Mouse (Mus musculus): ENCODE measurements around the gene Ctcf. TPM values are rescaled to one million over a fixed set of nuclear protein-coding genes. Genes with fewer than 3 reads are reported as not detected.

The Ctcf gene
- polyA plus RNA-seq, 1 experiment from 2014 or later: 100 TPM

- WGBS: 26% methylated on average over 4 of the region's 4 CpGs
- H3K9ac ChIP-seq (ENCODE audit: low read length): peak overlapping the region; percentile 43
Observed at GRCm38 (mm10) chr8:105621841-105622240, 14.5 kb upstream of the Ctcf start.

GRCm38 (mm10) chr8:105622421-105622920 lies 13.9 kb upstream of the Ctcf start:
- H3K27me3 ChIP-seq (replicated peaks; ENCODE audit: control insufficient read depth, insufficient read depth, low read length): no peaks in the 10 kb centered on the region
- H3K36me3 ChIP-seq (ENCODE audit: control insufficient read depth, insufficient read depth, low read length): peaks cover 61% of the 10 kb centered on the region
- H3K4me3 ChIP-seq (ENCODE audit: low read depth, low read length): no peak overlapping the region
- 6% methylated on average over 8 of the region's 8 CpGs for WGBS
- no peak overlapping the region for H3K9ac ChIP-seq (ENCODE audit: low read length)
- H3K4me1 ChIP-seq (ENCODE audit: control insufficient read depth, insufficient read depth, low read length): peaks cover 6% of the 10 kb centered on the region
- peak overlapping the region; percentile 58; the same call in 1 of the 2 replicates for H3K27ac ChIP-seq (ENCODE audit: low read depth, low read length)
- DNase-seq (ENCODE audit: low spot score): peak; percentile 95
- ATAC-seq: peak; percentile 93
- no peaks in the 10 kb centered on the region for H3K9me3 ChIP-seq (replicated peaks; ENCODE audit: control insufficient read depth, low read length)
- H3K4me2 ChIP-seq (ENCODE audit: low read length): no peak overlapping the region

More at GRCm38 (mm10) chr8:105621841-105622240, 14.5 kb upstream of the Ctcf start:
- H3K27ac ChIP-seq (ENCODE audit: low read depth, low read length): peak overlapping the region; percentile 58; the same call in 1 of the 2 replicates
- ATAC-seq: peak; percentile 47
- H3K27me3 ChIP-seq (replicated peaks; ENCODE audit: control insufficient read depth, insufficient read depth, low read length): no peaks in the 10 kb centered on the region
- H3K4me2 ChIP-seq (ENCODE audit: low read length): no peak overlapping the region
- no peak overlapping the region for H3K4me3 ChIP-seq (ENCODE audit: low read depth, low read length)
- DNase-seq (ENCODE audit: low spot score): peak; percentile 51
- H3K4me1 ChIP-seq (ENCODE audit: control insufficient read depth, insufficient read depth, low read length): peaks cover 6% of the 10 kb centered on the region
- peaks cover 68% of the 10 kb centered on the region for H3K36me3 ChIP-seq (ENCODE audit: control insufficient read depth, insufficient read depth, low read length)
- H3K9me3 ChIP-seq (replicated peaks; ENCODE audit: control insufficient read depth, low read length): no peaks in the 10 kb centered on the region

GRCm38 (mm10) chr8:105623118-105623517 lies 13.2 kb upstream of the Ctcf start:
- no peaks in the 10 kb centered on the region for H3K9me3 ChIP-seq (replicated peaks; ENCODE audit: control insufficient read depth, low read length)
- H3K36me3 ChIP-seq (ENCODE audit: control insufficient read depth, insufficient read depth, low read length): peaks cover 55% of the 10 kb centered on the region
- WGBS: 21% methylated on average over 5 of the region's 5 CpGs
- ATAC-seq: no peak
- peaks cover 6% of the 10 kb centered on the region for H3K4me1 ChIP-seq (ENCODE audit: control insufficient read depth, insufficient read depth, low read length)
- DNase-seq (ENCODE audit: low spot score): no peak
- H3K27me3 ChIP-seq (replicated peaks; ENCODE audit: control insufficient read depth, insufficient read depth, low read length): no peaks in the 10 kb centered on the region
- no peak overlapping the region for H3K4me3 ChIP-seq (ENCODE audit: low read depth, low read length)
- no peak overlapping the region for H3K4me2 ChIP-seq (ENCODE audit: low read length)
- peak overlapping the region; percentile 58; the same call in 1 of the 2 replicates for H3K27ac ChIP-seq (ENCODE audit: low read depth, low read length)
- H3K9ac ChIP-seq (ENCODE audit: low read length): 0 out of 2 replicates have a peak overlapping the region, but pooled peaks have one; percentile 13

- peaks cover 6% of the 10 kb centered on the region for H3K4me1 ChIP-seq (ENCODE audit: control insufficient read depth, insufficient read depth, low read length)
- H3K9ac ChIP-seq (ENCODE audit: low read length): no peak overlapping the region
- ATAC-seq: no peak
- no peaks in the 10 kb centered on the region for H3K27me3 ChIP-seq (replicated peaks; ENCODE audit: control insufficient read depth, insufficient read depth, low read length)
- H3K4me2 ChIP-seq (ENCODE audit: low read length): no peak overlapping the region
- 65% methylated on average over 7 of the region's 7 CpGs for WGBS
- no peak overlapping the region for H3K4me3 ChIP-seq (ENCODE audit: low read depth, low read length)
- H3K9me3 ChIP-seq (replicated peaks; ENCODE audit: control insufficient read depth, low read length): no peaks in the 10 kb centered on the region
- H3K27ac ChIP-seq (ENCODE audit: low read depth, low read length): no peak overlapping the region
- H3K36me3 ChIP-seq (ENCODE audit: control insufficient read depth, insufficient read depth, low read length): peaks cover 48% of the 10 kb centered on the region
- DNase-seq (ENCODE audit: low spot score): no peak
Observed at GRCm38 (mm10) chr8:105623679-105624245, 12.6 kb upstream of the Ctcf start.

- no peaks in the 10 kb centered on the region for H3K27me3 ChIP-seq (replicated peaks; ENCODE audit: control insufficient read depth, insufficient read depth, low read length)
- WGBS: 57% methylated on average over 3 of the region's 3 CpGs
- no peak overlapping the region for H3K4me2 ChIP-seq (ENCODE audit: low read length)
- H3K9me3 ChIP-seq (replicated peaks; ENCODE audit: control insufficient read depth, low read length): no peaks in the 10 kb centered on the region
- H3K4me1 ChIP-seq (ENCODE audit: control insufficient read depth, insufficient read depth, low read length): peaks cover 6% of the 10 kb centered on the region
- 0 out of 2 replicates have a peak overlapping the region, but pooled peaks have one; percentile 40 for H3K27ac ChIP-seq (ENCODE audit: low read depth, low read length)
- peaks cover 42% of the 10 kb centered on the region for H3K36me3 ChIP-seq (ENCODE audit: control insufficient read depth, insufficient read depth, low read length)
- H3K4me3 ChIP-seq (ENCODE audit: low read depth, low read length): no peak overlapping the region
- ATAC-seq: no peak
- DNase-seq (ENCODE audit: low spot score): peak; percentile 39
- H3K9ac ChIP-seq (ENCODE audit: low read length): no peak overlapping the region
Observed at GRCm38 (mm10) chr8:105624401-105624800, 12.0 kb upstream of the Ctcf start.

- DNase-seq (ENCODE audit: low spot score) (no peak), ATAC-seq (no peak)
- Histone ChIP-seq H3K4me2 (ENCODE audit: low read length) (no peak overlapping the region), H3K27ac (ENCODE audit: low read depth, low read length) (0 out of 2 replicates have a peak overlapping the region, but pooled peaks have one; percentile 40), H3K4me1 (ENCODE audit: control insufficient read depth, insufficient read depth, low read length) (peaks cover 6% of the 10 kb centered on the region), H3K27me3 (replicated peaks; ENCODE audit: control insufficient read depth, insufficient read depth, low read length) (no peaks in the 10 kb centered on the region), H3K36me3 (ENCODE audit: control insufficient read depth, insufficient read depth, low read length) (peaks cover 38% of the 10 kb centered on the region), H3K9me3 (replicated peaks; ENCODE audit: control insufficient read depth, low read length) (no peaks in the 10 kb centered on the region), H3K4me3 (ENCODE audit: low read depth, low read length) (no peak overlapping the region), H3K9ac (ENCODE audit: low read length) (no peak overlapping the region)
- 71% methylated on average over 1 of the region's 1 CpGs for WGBS
Observed at GRCm38 (mm10) chr8:105624831-105625230, 11.5 kb upstream of the Ctcf start.

- peaks cover 6% of the 10 kb centered on the region for H3K4me1 ChIP-seq (ENCODE audit: control insufficient read depth, insufficient read depth, low read length)
- no peak for DNase-seq (ENCODE audit: low spot score)
- ATAC-seq: no peak
- H3K27ac ChIP-seq (ENCODE audit: low read depth, low read length): no peak overlapping the region
- no peak overlapping the region for H3K4me2 ChIP-seq (ENCODE audit: low read length)
- H3K4me3 ChIP-seq (ENCODE audit: low read depth, low read length): no peak overlapping the region
- WGBS: 69% methylated on average over 1 of the region's 1 CpGs
- H3K27me3 ChIP-seq (replicated peaks; ENCODE audit: control insufficient read depth, insufficient read depth, low read length): no peaks in the 10 kb centered on the region
- H3K9ac ChIP-seq (ENCODE audit: low read length): no peak overlapping the region
- no peaks in the 10 kb centered on the region for H3K9me3 ChIP-seq (replicated peaks; ENCODE audit: control insufficient read depth, low read length)
- H3K36me3 ChIP-seq (ENCODE audit: control insufficient read depth, insufficient read depth, low read length): peaks cover 25% of the 10 kb centered on the region
Observed at GRCm38 (mm10) chr8:105626086-105626485, 10.3 kb upstream of the Ctcf start.

GRCm38 (mm10) chr8:105629337-105629736 lies 7.0 kb upstream of the Ctcf start:
- peaks cover 4% of the 10 kb centered on the region; the same call in 1 of the 2 replicates for H3K4me1 ChIP-seq (ENCODE audit: control insufficient read depth, insufficient read depth, low read length)
- no peak for DNase-seq (ENCODE audit: low spot score)
- H3K27me3 ChIP-seq (replicated peaks; ENCODE audit: control insufficient read depth, insufficient read depth, low read length): no peaks in the 10 kb centered on the region
- H3K4me2 ChIP-seq (ENCODE audit: low read length): no peak overlapping the region
- no peak for ATAC-seq
- 93% methylated on average over 4 of the region's 4 CpGs for WGBS
- no peak overlapping the region for H3K9ac ChIP-seq (ENCODE audit: low read length)
- no peak overlapping the region for H3K27ac ChIP-seq (ENCODE audit: low read depth, low read length)
- H3K9me3 ChIP-seq (replicated peaks; ENCODE audit: control insufficient read depth, low read length): no peaks in the 10 kb centered on the region
- H3K36me3 ChIP-seq (ENCODE audit: control insufficient read depth, insufficient read depth, low read length): 0 out of 2 replicates have a peak, but pooled peaks cover 2% of the 10 kb centered on the region
- no peak overlapping the region for H3K4me3 ChIP-seq (ENCODE audit: low read depth, low read length)

- 89% methylated on average over 2 of the region's 2 CpGs for WGBS
- no peaks in the 10 kb centered on the region for H3K27me3 ChIP-seq (replicated peaks; ENCODE audit: control insufficient read depth, insufficient read depth, low read length)
- H3K4me3 ChIP-seq (ENCODE audit: low read depth, low read length): peak overlapping the region; percentile 98; the same call in 1 of the 2 replicates
- no peak for ATAC-seq
- no peaks in the 10 kb centered on the region for H3K36me3 ChIP-seq (ENCODE audit: control insufficient read depth, insufficient read depth, low read length)
- DNase-seq (ENCODE audit: low spot score): no peak
- peaks cover 22% of the 10 kb centered on the region for H3K4me1 ChIP-seq (ENCODE audit: control insufficient read depth, insufficient read depth, low read length)
- H3K9ac ChIP-seq (ENCODE audit: low read length): peak overlapping the region; percentile 100
- no peaks in the 10 kb centered on the region for H3K9me3 ChIP-seq (replicated peaks; ENCODE audit: control insufficient read depth, low read length)
- H3K4me2 ChIP-seq (ENCODE audit: low read length): peak overlapping the region; percentile 85
- no peak overlapping the region for H3K27ac ChIP-seq (ENCODE audit: low read depth, low read length)
Observed at GRCm38 (mm10) chr8:105634771-105635458, 1.5 kb upstream of the Ctcf start.

All from forebrain, embryonic 14.5 days (tissue).